Comparison of ENCODE assay signal across 7 mouse cellular contexts in genomic region chr7:132657371-132658057, GRCm38 (mm10). TPM values are rescaled to one million over a fixed set of nuclear protein-coding genes. Genes with fewer than 3 reads are reported as not detected.
DNase-seq lines count a peak whose midpoint lies in the region; ATAC-seq and TF ChIP-seq lines count a peak whose summit lies in the region.

No protein-coding gene starts in this region.

- peaks cover 58% of the 10 kb centered on the region for H3K4me1 ChIP-seq in bone marrow macrophage, adult 2 months (ENCODE audit: control insufficient read depth, insufficient read depth, low read length)
- peaks cover 47% of the 10 kb centered on the region for H3K4me1 ChIP-seq in limb, embryonic 13.5 days

- H3K4me3 ChIP-seq in bone marrow macrophage, adult 2 months (ENCODE audit: insufficient read depth, low read length): no peak overlapping the region
- no peak overlapping the region for H3K4me3 ChIP-seq in limb, embryonic 13.5 days

- H3K9ac ChIP-seq in limb, embryonic 13.5 days: no peak overlapping the region

- TF ChIP-seq CTCF in bone marrow macrophage, adult 2 months (IDR thresholded peaks at IDR 0.05; ENCODE audit: low read depth, low read length): no peak

- no peaks in the 10 kb centered on the region for H3K36me3 ChIP-seq in limb, embryonic 13.5 days

- peak; percentile 11 for DNase-seq in kidney, adult 18-20 months
- DNase-seq in kidney, adult 11 months: no peak
- DNase-seq in embryo, embryonic 9.5 days (ENCODE audit: extremely low spot score): peak; percentile 43
- DNase-seq in Muller cell, postnatal 12 days (ENCODE audit: inconsistent ontology term): no peak
- no peak for DNase-seq in cerebellum, postnatal 4 days (ENCODE audit: low spot score in 2 of 2)

- H3K4me2 ChIP-seq in limb, embryonic 13.5 days (replicated peaks): peak overlapping the region; percentile 36

- TF ChIP-seq POLR2A in bone marrow macrophage, adult 2 months (IDR thresholded peaks at IDR 0.05; ENCODE audit: borderline replicate concordance, low read depth, low read length): no peak

- H3K27me3 ChIP-seq in limb, embryonic 13.5 days: no peaks in the 10 kb centered on the region

- H3K27ac ChIP-seq in bone marrow macrophage, adult 2 months (ENCODE audit: insufficient read depth, low read depth, low read length): peak overlapping the region; percentile 80
- peak overlapping the region; percentile 59 for H3K27ac ChIP-seq in limb, embryonic 13.5 days

- WGBS in limb, embryonic 13.5 days: 34% methylated on average over 14 of the region's 14 CpGs

- no peak for ATAC-seq in limb, embryonic 13.5 days (ENCODE audit: low FRiP score, low read depth)

- no peaks in the 10 kb centered on the region for H3K9me3 ChIP-seq in limb, embryonic 13.5 days

RNA-seq across cellular contexts. Expression of gene Lhpp, which starts 47.1 kb away (rescaled TPM):
- 14.3 and 14.8 TPM in 2 replicates for polyA plus RNA-seq in bone marrow macrophage, adult 2 months (2012; ENCODE audit: insufficient read depth, insufficient read length, missing spikeins)
- polyA plus RNA-seq in limb, embryonic 13.5 days (2015; fragmentation: Nextera tagmentation; extraction: Ambion mirVana): 21.7 and 22.6 TPM in 2 replicates

RNA-seq across cellular contexts. Expression of gene Nkx1-2, which starts 58.1 kb away (rescaled TPM):
- not detected in 2 replicates for polyA plus RNA-seq in bone marrow macrophage, adult 2 months (2012; ENCODE audit: insufficient read depth, insufficient read length, missing spikeins)
- polyA plus RNA-seq in limb, embryonic 13.5 days (2015; fragmentation: Nextera tagmentation; extraction: Ambion mirVana): 0.08 and 0.10 TPM in 2 replicates

Comparison
In these comparisons a context has a peak if more than half of its experiments do, and no peak if none do; other contexts are left out.
1. DNase-seq: peak in kidney, adult 18-20 months (single experiment) and embryo, embryonic 9.5 days (single experiment); none in kidney, adult 11 months (single experiment), Muller cell, postnatal 12 days (single experiment) and cerebellum, postnatal 4 days (0 of 2).